Mouse (Mus musculus) lung, postnatal 10 days (tissue): ENCODE measurements around the gene Faim2.

Experiments used
- DNase-seq: peaks from one replicate; pipeline ENCODE4 v3.0.0; 2021

Gene Faim2

GRCm38 (mm10) chr15:99505324-99506095, 22.5 kb downstream of the Faim2 start:
- DNase-seq, result peak; percentile 76

- DNase-seq, result no peak
These were observed 24.7 kb downstream of the Faim2 start for GRCm38 (mm10) chr15:99503256-99503655.

DNA sequence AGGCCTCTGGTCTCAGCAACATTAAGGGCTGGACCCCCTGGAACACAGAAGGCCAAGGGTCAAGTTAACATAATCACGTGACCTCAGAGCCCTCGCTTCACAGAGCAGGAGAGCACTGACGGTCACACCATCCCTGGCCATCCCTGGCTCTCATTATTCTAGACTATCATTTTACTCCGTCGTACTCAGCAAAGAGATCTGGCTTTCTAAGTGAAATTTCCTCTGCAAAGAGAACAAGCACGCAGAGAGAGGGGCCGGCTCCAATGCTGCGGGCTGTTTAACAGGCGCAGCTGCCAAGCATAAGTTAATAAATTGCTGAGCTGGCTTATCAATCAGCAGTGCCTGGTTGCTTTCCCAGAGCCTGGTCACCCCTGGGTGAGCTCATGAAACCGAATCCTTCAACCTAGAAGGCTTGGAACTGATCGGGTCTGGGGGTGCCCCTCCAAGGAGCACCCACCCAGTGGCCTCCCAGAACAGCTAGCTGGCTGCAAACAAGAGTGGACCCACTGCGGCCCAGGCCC, 25.6 kb downstream of the Faim2 start:
- no peak for DNase-seq

DNA sequence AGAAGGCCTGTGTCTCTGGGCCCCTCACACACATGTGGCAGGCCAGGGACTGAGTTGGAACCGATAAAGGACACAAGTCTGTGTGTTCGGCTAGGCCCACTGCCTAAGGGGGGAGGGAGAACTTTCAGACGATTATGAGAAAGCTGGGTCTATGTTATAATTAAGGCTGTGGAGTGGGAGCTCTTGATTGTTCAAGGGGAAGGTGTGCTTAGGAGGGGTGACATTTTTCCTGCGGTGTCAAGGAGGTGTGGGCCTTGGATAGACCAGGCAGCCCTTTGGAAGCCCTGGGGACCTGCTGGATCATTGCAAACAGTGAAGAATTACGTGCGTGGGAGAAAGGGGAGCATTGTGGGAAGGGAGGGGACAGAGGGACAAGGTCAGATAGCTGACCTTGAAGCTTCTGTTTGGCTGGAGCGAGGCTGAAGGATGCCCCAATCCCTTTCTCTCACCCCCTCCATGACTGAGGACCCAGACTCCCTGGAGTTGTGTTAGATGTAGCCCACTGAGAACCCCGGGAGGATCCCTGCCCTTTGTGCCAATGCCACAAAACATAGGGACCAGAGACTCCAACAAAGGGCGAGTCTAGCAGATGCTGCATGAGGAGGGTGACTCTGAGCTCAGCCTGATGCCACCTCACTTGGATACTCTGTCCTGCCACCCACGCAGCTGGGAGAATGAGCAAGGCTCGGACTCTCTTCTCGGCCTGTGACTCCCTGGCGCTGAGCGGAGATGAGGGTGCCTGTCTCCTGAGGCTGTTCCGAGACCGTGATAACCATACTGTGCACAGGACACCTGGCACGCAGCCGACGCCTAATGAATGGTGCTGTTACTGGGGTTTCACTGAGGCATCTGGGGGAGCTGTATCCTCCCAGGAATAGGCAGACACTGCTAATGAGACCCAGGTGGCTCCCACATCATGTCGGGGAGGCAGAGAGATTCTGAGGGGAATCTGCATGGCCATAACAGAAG, 26.4 kb downstream of the Faim2 start:
- DNase-seq, result no peak

- peak; percentile 78 for DNase-seq
These were observed 27.6 kb downstream of the Faim2 start for GRCm38 (mm10) chr15:99500320-99500719.

- no peak for DNase-seq
These were observed 28.2 kb downstream of the Faim2 start for GRCm38 (mm10) chr15:99499726-99500125.

DNA sequence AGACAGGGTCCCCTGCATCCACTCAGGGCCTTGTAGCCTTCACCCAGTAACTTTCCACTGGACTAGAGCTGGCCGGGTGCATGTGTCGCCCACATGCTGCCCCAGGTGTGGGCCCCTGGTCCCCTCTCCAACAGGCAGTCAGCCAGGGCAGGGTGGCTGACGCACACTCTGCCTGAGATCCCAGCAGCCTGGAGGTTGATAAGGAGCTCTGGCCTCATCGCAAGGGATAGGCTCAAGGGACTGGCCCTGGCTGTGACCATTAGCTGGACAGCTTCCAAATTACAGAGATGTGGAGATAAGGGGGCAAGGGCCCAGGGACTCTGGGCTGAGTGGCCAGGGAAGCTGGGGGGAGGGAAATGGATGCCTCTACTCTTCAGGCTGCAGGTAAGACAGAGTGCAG, 29.2 kb downstream of the Faim2 start:
- DNase-seq, result peak; percentile 77

DNA sequence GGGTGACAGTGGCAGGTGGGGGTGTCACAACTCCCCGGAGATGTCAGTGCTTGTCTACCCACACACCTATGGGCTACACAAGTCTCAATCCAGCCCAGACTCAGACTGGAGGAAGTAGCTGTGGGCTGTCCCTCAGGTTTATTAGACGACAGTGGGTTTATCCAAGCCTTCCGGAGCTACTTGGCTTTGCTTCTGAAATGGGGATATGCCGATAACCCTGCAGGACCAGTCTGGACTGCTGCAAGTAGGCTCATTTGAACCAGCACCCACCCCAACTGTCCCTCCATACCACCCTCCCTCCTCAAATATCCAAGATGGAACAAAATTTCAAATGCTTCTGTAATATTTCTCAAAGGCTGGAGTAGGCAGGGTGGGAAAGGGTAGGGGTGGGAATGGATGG, 29.6 kb downstream of the Faim2 start:
- no peak for DNase-seq

GRCm38 (mm10) chr15:99497527-99498242, 30.3 kb downstream of the Faim2 start:
- DNase-seq, result peak; percentile 95

DNA sequence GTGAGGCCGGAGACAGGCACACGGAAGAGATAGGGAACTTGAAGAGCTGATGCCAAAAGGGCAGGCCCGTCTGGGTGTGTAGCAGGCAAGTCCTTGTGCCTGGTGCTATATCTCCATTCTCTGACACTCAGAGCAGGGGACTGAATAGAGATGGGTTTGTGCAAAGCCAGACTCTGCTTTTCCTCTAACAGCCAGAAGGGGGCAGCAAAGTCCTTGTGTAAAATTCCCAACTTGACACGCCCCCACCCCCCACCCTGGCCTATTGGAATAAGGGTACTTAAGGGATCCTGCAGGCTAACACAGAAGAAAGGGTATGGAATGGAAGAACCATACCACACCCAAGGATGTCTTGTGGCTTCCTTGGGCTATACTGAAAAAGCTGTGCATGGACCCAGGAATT, 30.9 kb downstream of the Faim2 start:
- peak; percentile 72 for DNase-seq

GRCm38 (mm10) chr15:99484745-99485144, 43.2 kb downstream of the Faim2 start:
- no peak for DNase-seq

DNA sequence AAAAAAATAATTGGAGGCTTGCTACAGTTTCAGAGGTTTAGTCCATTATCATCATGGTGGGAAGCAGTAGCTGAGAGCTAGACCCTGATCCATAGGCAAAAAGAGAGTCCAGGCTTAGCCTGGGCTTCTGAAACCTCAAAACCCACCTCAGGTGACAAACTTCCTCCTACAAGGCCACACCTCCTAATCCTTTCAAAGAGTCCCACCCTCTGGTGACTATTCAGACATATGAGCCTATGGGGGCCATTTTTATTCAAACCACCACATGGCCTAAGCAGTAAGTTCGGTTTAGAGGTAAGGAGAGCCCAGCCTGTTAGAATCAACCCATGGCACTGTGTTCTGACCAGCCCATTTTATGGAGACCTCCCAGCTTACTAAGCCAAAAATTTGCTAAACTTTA, 52.2 kb downstream of the Faim2 start:
- DNase-seq, result no peak

DNA sequence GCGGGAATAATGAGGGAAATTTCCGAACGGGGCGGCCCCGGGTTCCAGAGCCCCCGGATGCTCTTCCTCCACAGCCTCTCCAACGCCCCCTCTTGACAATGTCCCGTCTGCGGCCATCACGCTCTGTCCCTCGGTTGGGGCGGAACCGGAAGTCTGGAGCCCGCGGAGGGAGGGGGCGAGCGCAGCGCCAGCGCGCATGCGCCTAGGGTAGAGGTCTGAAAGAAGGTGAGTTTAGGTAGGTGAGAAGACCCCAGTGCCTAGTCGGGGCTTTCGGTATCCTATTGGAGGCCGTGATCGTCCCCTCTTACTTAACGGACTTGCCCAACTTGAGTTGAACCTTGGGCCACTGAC, 53.4 kb downstream of the Faim2 start, which contains the start of gene Bcdin3d:
Gene Bcdin3d (minus strand): TSS at position 155 of the 351 bp plus-strand sequence.
- peak; percentile 94 for DNase-seq

- DNase-seq, result peak; percentile 89
These were observed 54.0 kb downstream of the Faim2 start for GRCm38 (mm10) chr15:99473801-99474575.

- no peak for DNase-seq
These were observed 55.0 kb downstream of the Faim2 start for GRCm38 (mm10) chr15:99472972-99473371.

GRCm38 (mm10) chr15:99471677-99472063, 56.3 kb downstream of the Faim2 start:
- no peak for DNase-seq

DNA sequence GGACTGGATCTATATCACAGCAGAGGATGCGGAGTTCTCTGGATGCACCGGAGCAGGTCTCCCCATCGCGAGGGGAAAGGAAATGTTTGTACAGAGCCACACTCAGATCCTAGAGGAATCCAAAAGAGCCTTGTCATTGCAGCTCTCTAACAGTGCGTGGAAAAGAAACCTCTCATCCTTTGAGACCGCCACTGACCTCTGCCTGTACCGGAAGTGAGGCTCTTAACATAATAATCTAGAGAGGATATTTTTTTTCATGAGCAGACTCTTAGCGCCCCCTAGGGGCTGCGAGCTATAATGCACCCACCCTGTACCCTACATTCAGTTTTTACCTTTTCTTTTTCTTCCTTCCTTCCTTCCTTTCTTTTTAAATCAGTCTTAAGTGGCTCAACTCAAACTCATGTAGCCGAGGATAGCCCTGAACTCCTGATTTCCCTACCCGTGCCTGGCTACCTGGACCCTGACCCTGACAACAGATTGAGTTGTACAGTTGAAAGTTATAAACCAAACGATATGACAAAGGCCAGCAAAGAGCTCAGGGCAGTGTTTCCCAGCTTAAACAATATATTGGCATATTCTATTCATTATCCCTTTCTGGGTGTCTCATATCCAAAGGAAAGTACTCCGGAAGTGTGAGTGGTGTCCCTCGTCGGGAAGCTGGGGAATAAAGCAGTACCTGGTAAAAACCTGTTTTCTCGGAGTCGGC, 56.8 kb downstream of the Faim2 start:
- DNase-seq, result peak; percentile 81

- DNase-seq, result no peak
These were observed 57.7 kb downstream of the Faim2 start for GRCm38 (mm10) chr15:99470224-99470761.

- no peak for DNase-seq
These were observed 58.2 kb downstream of the Faim2 start for GRCm38 (mm10) chr15:99469736-99470135.

GRCm38 (mm10) chr15:99469067-99469466, 58.9 kb downstream of the Faim2 start:
- DNase-seq, result peak; percentile 93

DNA sequence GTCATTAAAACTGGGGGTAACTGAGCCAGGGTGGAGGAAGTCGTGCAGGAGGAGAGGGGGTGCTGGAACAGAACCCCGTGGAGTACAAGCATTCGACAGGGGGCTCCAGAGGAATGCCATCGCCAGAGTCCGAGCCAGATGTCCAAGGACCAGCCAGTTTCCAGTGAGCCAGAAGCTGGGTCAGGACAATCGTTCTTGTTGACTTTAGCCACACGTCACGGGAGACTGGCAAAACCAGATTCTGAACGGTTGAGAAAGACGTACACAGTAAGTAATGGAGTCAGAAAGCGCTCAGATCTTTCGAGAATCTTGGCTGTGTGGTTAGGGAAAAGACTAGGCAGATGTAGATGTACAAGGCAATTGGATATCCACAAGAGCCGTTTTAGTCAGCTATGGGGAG, 64.8 kb downstream of the Faim2 start:
- DNase-seq, result peak; percentile 46
